Mouse (Mus musculus) lung, embryonic 16.5 days (tissue): Measurements from ENCODE around the gene Meiob. TPM values are rescaled to one million over a fixed set of nuclear protein-coding genes. Genes with fewer than 3 reads are reported as not detected.

Experiments used
- ATAC-seq: fragments of 200-750 bp; cut with Nextera tagmentation; 2 replicates; pipeline ENCODE4 v1.8.0; 2017; ENCODE audit warnings: low read depth, mild to moderate bottlenecking, moderate library complexity
- H3K27ac ChIP-seq: fragments of 300-500 bp; sonication (generic); 2 replicates; pipeline ENCODE4 v1.5.1; 2014; ENCODE audit warnings: mild to moderate bottlenecking, control low read depth, low read length
- H3K27me3 ChIP-seq: fragments of 300-500 bp; sonication (generic); 2 replicates; pipeline ENCODE4 v1.6.1; 2014; ENCODE audit warnings: low read depth, low read length, mixed read lengths; ENCODE audit not compliant: control insufficient read depth, insufficient read depth
- H3K36me3 ChIP-seq: fragments of 300-500 bp; sonication (generic); 2 replicates; pipeline ENCODE4 v1.6.1; 2014; ENCODE audit warnings: low read length; ENCODE audit not compliant: control insufficient read depth, insufficient read depth
- H3K4me1 ChIP-seq: fragments of 300-500 bp; sonication (generic); replicated peaks from 2 replicates; pipeline ENCODE4 v1.6.1; 2014; ENCODE audit warnings: low read length, mixed read lengths; ENCODE audit not compliant: control insufficient read depth, insufficient read depth
- H3K4me2 ChIP-seq: fragments of 300-500 bp; sonication (generic); 2 replicates; pipeline ENCODE4 v1.6.1; 2014; ENCODE audit warnings: low read depth, low read length, control low read depth
- H3K4me3 ChIP-seq: fragments of 300-500 bp; sonication (generic); 2 replicates; pipeline ENCODE4 v1.5.1; 2014; ENCODE audit warnings: mild to moderate bottlenecking, low read length, control low read depth
- H3K9ac ChIP-seq: fragments of 300-500 bp; sonication (generic); 2 replicates; pipeline ENCODE4 v1.6.1; 2014; ENCODE audit warnings: low read length, control low read depth
- H3K9me3 ChIP-seq: fragments of 300-500 bp; sonication (generic); 2 replicates; pipeline ENCODE4 v1.6.1; 2016; ENCODE audit warnings: low read length; ENCODE audit not compliant: control insufficient read depth
- WGBS: fragments of 180-500 bp; shearing (Covaris S2); extraction: QIAGEN DNeasy Blood & Tissue Kit; methylation state at CpG from one replicate; pipeline ENCODE4 v1.1.7; 2014; 5-methylcytosine and 5-hydroxymethylcytosine counted together
- polyA plus RNA-seq: library from polyadenylated mRNA; unstranded; fragments of >200 nt; fragmentation: Nextera tagmentation; extraction: Ambion mirVana; gene quantifications from 2 replicates; pipeline ENCODE4 v1.2.1, GENCODE M21; 2015

Meiob gene
- not detected in 2 replicates for polyA plus RNA-seq

GRCm38 (mm10) chr17:24803952-24804951 lies at the start of gene Meiob:
TSS of gene Meiob (plus strand) at chr17:24804289.
- no peaks in the 10 kb centered on the region for H3K36me3 ChIP-seq
- H3K4me3 ChIP-seq, result peak within 1 kb of the TSS; percentile 62
- under 1% methylated on average over 71 of the region's 71 CpGs for WGBS
- H3K9ac ChIP-seq, result peak within 1 kb of the TSS; percentile 54
- ATAC-seq, result peak; percentile 95
- H3K4me1 ChIP-seq, result peaks cover 4% of the 10 kb centered on the region; the same call in 1 of the 2 replicates
- H3K27ac ChIP-seq, result no peak within 1 kb of the TSS
- no peaks in the 10 kb centered on the region for H3K9me3 ChIP-seq
- peaks cover 16% of the 10 kb centered on the region for H3K27me3 ChIP-seq
- peak within 1 kb of the TSS; percentile 82 for H3K4me2 ChIP-seq

- WGBS, result 94% methylated on average over 1 of the region's 1 CpGs
- H3K9me3 ChIP-seq, result no peaks in the 10 kb centered on the region
- no peak overlapping the region for H3K4me3 ChIP-seq
- ATAC-seq, result no peak
- no peak overlapping the region for H3K27ac ChIP-seq
- H3K4me2 ChIP-seq, result no peak overlapping the region
- H3K36me3 ChIP-seq, result no peaks in the 10 kb centered on the region
- H3K27me3 ChIP-seq, result peaks cover 31% of the 10 kb centered on the region
- H3K4me1 ChIP-seq, result 0 out of 2 replicates have a peak, but pooled peaks cover 3% of the 10 kb centered on the region
- no peak overlapping the region for H3K9ac ChIP-seq
Measured at GRCm38 (mm10) chr17:24757394-24757793, 46.7 kb upstream of the Meiob start.

GRCm38 (mm10) chr17:24761121-24761520 lies 43.0 kb upstream of the Meiob start:
- 56% methylated on average over 5 of the region's 5 CpGs for WGBS
- H3K4me3 ChIP-seq, result no peak overlapping the region
- H3K9me3 ChIP-seq, result no peaks in the 10 kb centered on the region
- H3K4me2 ChIP-seq, result no peak overlapping the region
- H3K36me3 ChIP-seq, result no peaks in the 10 kb centered on the region
- H3K9ac ChIP-seq, result no peak overlapping the region
- no peaks in the 10 kb centered on the region for H3K4me1 ChIP-seq
- H3K27ac ChIP-seq, result no peak overlapping the region
- ATAC-seq, result no peak
- no peaks in the 10 kb centered on the region for H3K27me3 ChIP-seq

GRCm38 (mm10) chr17:24765016-24765905 lies 38.8 kb upstream of the Meiob start:
- H3K4me2 ChIP-seq, result no peak overlapping the region; the same call in 1 of the 2 replicates
- no peak overlapping the region for H3K9ac ChIP-seq

GRCm38 (mm10) chr17:24766266-24766875 lies 37.7 kb upstream of the Meiob start:
- peaks cover 3% of the 10 kb centered on the region; the same call in 1 of the 2 replicates for H3K4me1 ChIP-seq
- 17% methylated on average over 12 of the region's 12 CpGs for WGBS

More at GRCm38 (mm10) chr17:24765016-24765905, 38.8 kb upstream of the Meiob start:
- H3K9me3 ChIP-seq, result no peaks in the 10 kb centered on the region
- no peak overlapping the region for H3K4me3 ChIP-seq
- peaks cover 3% of the 10 kb centered on the region; the same call in 1 of the 2 replicates for H3K4me1 ChIP-seq
- H3K36me3 ChIP-seq, result no peaks in the 10 kb centered on the region
- no peaks in the 10 kb centered on the region for H3K27me3 ChIP-seq
- no peak overlapping the region for H3K27ac ChIP-seq
- WGBS, result 42% methylated on average over 22 of the region's 22 CpGs
- peak; percentile 44; the same call in 1 of the 2 replicates for ATAC-seq

GRCm38 (mm10) chr17:24769146-24769545 lies 34.9 kb upstream of the Meiob start:
- H3K27me3 ChIP-seq, result no peaks in the 10 kb centered on the region
- H3K9ac ChIP-seq, result no peak overlapping the region
- H3K4me2 ChIP-seq, result no peak overlapping the region
- H3K4me1 ChIP-seq, result peaks cover 3% of the 10 kb centered on the region; the same call in 1 of the 2 replicates
- no peaks in the 10 kb centered on the region for H3K36me3 ChIP-seq
- WGBS, result 34% methylated on average over 3 of the region's 3 CpGs
- no peak overlapping the region for H3K4me3 ChIP-seq
- H3K9me3 ChIP-seq, result 0 out of 2 replicates have a peak, but pooled peaks cover 3% of the 10 kb centered on the region
- no peak overlapping the region for H3K27ac ChIP-seq
- peak; percentile 31; the same call in 1 of the 2 replicates for ATAC-seq

More at GRCm38 (mm10) chr17:24766266-24766875, 37.7 kb upstream of the Meiob start:
- no peak overlapping the region for H3K4me2 ChIP-seq
- ATAC-seq, result no peak
- H3K36me3 ChIP-seq, result no peaks in the 10 kb centered on the region
- no peak overlapping the region for H3K4me3 ChIP-seq
- H3K9me3 ChIP-seq, result no peaks in the 10 kb centered on the region
- H3K27ac ChIP-seq, result no peak overlapping the region
- H3K27me3 ChIP-seq, result no peaks in the 10 kb centered on the region
- H3K9ac ChIP-seq, result no peak overlapping the region

- no peak overlapping the region for H3K4me2 ChIP-seq
- H3K9me3 ChIP-seq, result 0 out of 2 replicates have a peak, but pooled peaks cover 3% of the 10 kb centered on the region
- H3K36me3 ChIP-seq, result no peaks in the 10 kb centered on the region
- no peak for ATAC-seq
- H3K4me1 ChIP-seq, result no peaks in the 10 kb centered on the region
- 71% methylated on average over 5 of the region's 5 CpGs for WGBS
- H3K9ac ChIP-seq, result no peak overlapping the region
- no peak overlapping the region for H3K27ac ChIP-seq
- H3K4me3 ChIP-seq, result no peak overlapping the region
- H3K27me3 ChIP-seq, result no peaks in the 10 kb centered on the region
Measured at GRCm38 (mm10) chr17:24773241-24773640, 30.8 kb upstream of the Meiob start.

GRCm38 (mm10) chr17:24775173-24775572 lies 28.9 kb upstream of the Meiob start:
- H3K27ac ChIP-seq, result no peak overlapping the region
- H3K9ac ChIP-seq, result no peak overlapping the region
- H3K36me3 ChIP-seq, result no peaks in the 10 kb centered on the region
- 71% methylated on average over 8 of the region's 8 CpGs for WGBS
- H3K4me2 ChIP-seq, result no peak overlapping the region
- no peak for ATAC-seq
- H3K27me3 ChIP-seq, result no peaks in the 10 kb centered on the region
- H3K9me3 ChIP-seq, result 0 out of 2 replicates have a peak, but pooled peaks cover 3% of the 10 kb centered on the region
- H3K4me3 ChIP-seq, result no peak overlapping the region
- no peaks in the 10 kb centered on the region for H3K4me1 ChIP-seq
